Mouse (Mus musculus): Measurements from ENCODE around the gene Lsm4. TPM values are rescaled to one million over a fixed set of nuclear protein-coding genes. Genes with fewer than 3 reads are reported as not detected.

Lsm4 gene
- 217 and 299 TPM in 2 replicates for polyA plus RNA-seq (2012; rRNA removed)

GRCm38 (mm10) chr8:70673079-70673856 is at the start of gene Lsm4:
Gene Lsm4 (plus strand): TSS chr8:70673248.

GRCm38 (mm10) chr8:70632346-70632892 is 40.6 kb upstream of the Lsm4 start, which contains the start of gene Gdf15:
Gene Gdf15 (minus strand): TSS chr8:70632456.

GRCm38 (mm10) chr8:70660273-70660725 is 12.7 kb upstream of the Lsm4 start, which contains the start of gene Pgpep1:
Gene Pgpep1 (minus strand): TSS chr8:70660388.

GRCm38 (mm10) chr8:70698310-70699109 is 25.5 kb downstream of the Lsm4 start, which contains the start of gene Jund:
Gene Jund (plus strand): TSS chr8:70698949.

GRCm38 (mm10) chr8:70703287-70703686 is 30.2 kb downstream of the Lsm4 start, which contains the start of gene Iqcn:
Gene Iqcn (plus strand): TSS chr8:70703457.

GRCm38 (mm10) chr8:70718297-70718696 is 45.2 kb downstream of the Lsm4 start, which contains the start of gene Gm3336:
Gene Gm3336 (plus strand): TSS chr8:70718543.

GRCm38 (mm10) chr8:70723486-70724210 is 50.6 kb downstream of the Lsm4 start, which contains the start of gene Pde4c:
Gene Pde4c (plus strand): TSS chr8:70723720.

Other genes starting within 250 kb of the Lsm4 start
- gene Crtc1, start 233.7 kb upstream of the Lsm4 start, polyA plus RNA-seq (2012; rRNA removed): 17.0 and 25.5 TPM in 2 replicates
- 21.7 and 29.7 TPM in 2 replicates for gene Klhl26, start 196.3 kb upstream of the Lsm4 start, polyA plus RNA-seq (2012; rRNA removed)
- gene Tmem59l, start 185.9 kb upstream of the Lsm4 start, polyA plus RNA-seq (2012; rRNA removed): 6.5 and 11.6 TPM in 2 replicates
- 1.8 and 19.1 TPM in 2 replicates for gene Crlf1, start 180.1 kb upstream of the Lsm4 start, polyA plus RNA-seq (2012; rRNA removed)
- gene Rex1bd, start 166.5 kb upstream of the Lsm4 start, polyA plus RNA-seq (2012; rRNA removed): 128 and 152 TPM in 2 replicates
- gene Uba52, start 162.4 kb upstream of the Lsm4 start, polyA plus RNA-seq (2012; rRNA removed): 1,236 and 2,029 TPM in 2 replicates
- 333 and 368 TPM in 2 replicates for gene Fkbp8, start 145.5 kb upstream of the Lsm4 start, polyA plus RNA-seq (2012; rRNA removed)
- gene Kxd1, start 145.3 kb upstream of the Lsm4 start, polyA plus RNA-seq (2012; rRNA removed): 45.2 and 45.4 TPM in 2 replicates
- gene Ell, start 133.8 kb upstream of the Lsm4 start, polyA plus RNA-seq (2012; rRNA removed): 18.0 and 24.2 TPM in 2 replicates
- 87.0 and 171 TPM in 2 replicates for gene Isyna1, start 78.9 kb upstream of the Lsm4 start, polyA plus RNA-seq (2012; rRNA removed)
- 81.3 and 117 TPM in 2 replicates for gene Ssbp4, start 64.4 kb upstream of the Lsm4 start, polyA plus RNA-seq (2012; rRNA removed)
- 0.88 and 1.00 TPM in 2 replicates for gene Lrrc25, start 57.1 kb upstream of the Lsm4 start, polyA plus RNA-seq (2012; rRNA removed)
- gene Gdf15, start 40.8 kb upstream of the Lsm4 start, polyA plus RNA-seq (2012; rRNA removed): 0.32 and 0.54 TPM in 2 replicates
- gene Pgpep1, start 12.9 kb upstream of the Lsm4 start, polyA plus RNA-seq (2012; rRNA removed): 61.8 and 88.1 TPM in 2 replicates
- gene Jund, start 25.7 kb downstream of the Lsm4 start, polyA plus RNA-seq (2012; rRNA removed): 179 and 228 TPM in 2 replicates
- 0.04 and 0.05 TPM in 2 replicates for gene Iqcn, start 30.2 kb downstream of the Lsm4 start, polyA plus RNA-seq (2012; rRNA removed)
- gene Gm3336, start 45.3 kb downstream of the Lsm4 start, polyA plus RNA-seq (2012; rRNA removed): 0.06 TPM in 1 of 2 replicates, not detected in the other
- gene Pde4c, start 50.5 kb downstream of the Lsm4 start, polyA plus RNA-seq (2012; rRNA removed): 0.82 and 0.89 TPM in 2 replicates
- gene Rab3a, start 81.4 kb downstream of the Lsm4 start, polyA plus RNA-seq (2012; rRNA removed): 28.0 and 50.3 TPM in 2 replicates
- 18.0 and 20.3 TPM in 2 replicates for gene Mpv17l2, start 87.7 kb downstream of the Lsm4 start, polyA plus RNA-seq (2012; rRNA removed)
- gene Pik3r2, start 103.5 kb downstream of the Lsm4 start, polyA plus RNA-seq (2012; rRNA removed): 73.4 and 81.4 TPM in 2 replicates
- 19.0 and 27.4 TPM in 2 replicates for gene Mast3, start 131.8 kb downstream of the Lsm4 start, polyA plus RNA-seq (2012; rRNA removed)
- 0.06 and 0.08 TPM in 2 replicates for gene Il12rb1, start 135.2 kb downstream of the Lsm4 start, polyA plus RNA-seq (2012; rRNA removed)
- 20.3 and 21.5 TPM in 2 replicates for gene Arrdc2, start 166.5 kb downstream of the Lsm4 start, polyA plus RNA-seq (2012; rRNA removed)
- gene Kcnn1, start 190.0 kb downstream of the Lsm4 start, polyA plus RNA-seq (2012; rRNA removed): 22.8 and 23.7 TPM in 2 replicates
- gene Ccdc124, start 200.7 kb downstream of the Lsm4 start, polyA plus RNA-seq (2012; rRNA removed): 99.7 and 174 TPM in 2 replicates
- gene Slc5a5, start 219.5 kb downstream of the Lsm4 start, polyA plus RNA-seq (2012; rRNA removed): 0.77 and 0.89 TPM in 2 replicates
- gene Rpl18a, start 224.2 kb downstream of the Lsm4 start, polyA plus RNA-seq (2012; rRNA removed): 4,741 and 5,161 TPM in 2 replicates
- 53.2 and 73.9 TPM in 2 replicates for gene Map1s, start 232.7 kb downstream of the Lsm4 start, polyA plus RNA-seq (2012; rRNA removed)

Data from central nervous system, embryonic 11.5 days (tissue).